Mouse (Mus musculus) bone marrow macrophage, adult 2 months (primary cell): ENCODE results near the gene Them5. TPM values are rescaled to one million over a fixed set of nuclear protein-coding genes. Genes with fewer than 3 reads are reported as not detected.

ENCODE experiments used
- H3K27ac ChIP-seq: 2 replicates; pipeline ENCODE4 v1.5.1; 2012; ENCODE audit warnings: low read depth, low read length; ENCODE audit not compliant: insufficient read depth
- H3K4me1 ChIP-seq: 2 replicates; pipeline ENCODE4 v1.6.1; 2012; ENCODE audit warnings: low read length; ENCODE audit not compliant: control insufficient read depth, insufficient read depth
- H3K4me3 ChIP-seq: 2 replicates; pipeline ENCODE4 v1.5.1; 2012; ENCODE audit warnings: mild to moderate bottlenecking, low read length, moderate library complexity; ENCODE audit not compliant: insufficient read depth
- CTCF ChIP-seq: IDR thresholded peaks from 2 replicates; pipeline ENCODE4 v1.5.1; 2012; ENCODE audit warnings: low read depth, mild to moderate bottlenecking, low read length, moderate library complexity
- POLR2A ChIP-seq: IDR thresholded peaks from 2 replicates; pipeline ENCODE4 v1.6.1; 2012; ENCODE audit warnings: mild to moderate bottlenecking, low read depth, low read length, borderline replicate concordance
- polyA plus RNA-seq: library from polyadenylated mRNA; stranded (reverse); fragments of >200 nt; gene quantifications from 2 replicates; pipeline ENCODE4 v1.2.4, GENCODE M21; 2012; ENCODE audit not compliant: missing spikeins, insufficient read depth, insufficient read length

The Them5 gene
- polyA plus RNA-seq, 1 experiment, result not detected

- H3K4me1 ChIP-seq, result no peaks in the 10 kb centered on the region
- no peak overlapping the region for H3K27ac ChIP-seq
- TF ChIP-seq POLR2A, result no peak
- no peak for TF ChIP-seq CTCF
- no peak overlapping the region for H3K4me3 ChIP-seq
Observed at GRCm38 (mm10) chr3:94344182-94344581, 2.3 kb downstream of the Them5 start.

GRCm38 (mm10) chr3:94344897-94345296 lies 3.0 kb downstream of the Them5 start:
- no peak overlapping the region for H3K27ac ChIP-seq
- TF ChIP-seq CTCF, result no peak
- no peak for TF ChIP-seq POLR2A
- no peaks in the 10 kb centered on the region for H3K4me1 ChIP-seq
- H3K4me3 ChIP-seq, result no peak overlapping the region

- Histone ChIP-seq H3K4me3 (no peak overlapping the region), H3K4me1 (no peaks in the 10 kb centered on the region), H3K27ac (no peak overlapping the region)
- no peak for TF ChIP-seq POLR2A
- TF ChIP-seq CTCF, result no peak
Observed at GRCm38 (mm10) chr3:94348146-94348545, 6.2 kb downstream of the Them5 start.

- Histone ChIP-seq H3K4me3 (no peak overlapping the region), H3K4me1 (no peaks in the 10 kb centered on the region), H3K27ac (no peak overlapping the region)
- TF ChIP-seq POLR2A (no peak), CTCF (no peak)
Observed at GRCm38 (mm10) chr3:94360812-94361211, 18.9 kb downstream of the Them5 start.

- no peak within 1 kb of the TSS for H3K27ac ChIP-seq
- H3K4me1 ChIP-seq, result no peaks in the 10 kb centered on the region
- TF ChIP-seq CTCF, result no peak
- TF ChIP-seq POLR2A, result no peak
- no peak within 1 kb of the TSS for H3K4me3 ChIP-seq
Observed at GRCm38 (mm10) chr3:94362138-94362537, 20.2 kb downstream of the Them5 start, which contains the start of gene C2cd4d. C2cd4d (plus strand) TSS chr3:94362438.

GRCm38 (mm10) chr3:94363291-94364153 lies 21.6 kb downstream of the Them5 start:
- Histone ChIP-seq H3K27ac (no peak overlapping the region), H3K4me1 (no peaks in the 10 kb centered on the region), H3K4me3 (peak overlapping the region; percentile 33)
- no peak for TF ChIP-seq POLR2A
- no peak for TF ChIP-seq CTCF

GRCm38 (mm10) chr3:94364154-94364526 lies 22.2 kb downstream of the Them5 start:
- Histone ChIP-seq H3K4me3 (no peak overlapping the region), H3K27ac (no peak overlapping the region), H3K4me1 (no peaks in the 10 kb centered on the region)
- TF ChIP-seq CTCF (no peak), POLR2A (no peak)

- H3K4me3 ChIP-seq, result no peak overlapping the region
- H3K4me1 ChIP-seq, result no peaks in the 10 kb centered on the region
- TF ChIP-seq POLR2A (no peak), CTCF (peak; percentile 79)
- H3K27ac ChIP-seq, result no peak overlapping the region
Observed at GRCm38 (mm10) chr3:94366761-94367160, 24.9 kb downstream of the Them5 start.

- Histone ChIP-seq H3K4me1 (no peaks in the 10 kb centered on the region), H3K27ac (no peak overlapping the region)
- TF ChIP-seq CTCF (no peak), POLR2A (no peak)
Observed at GRCm38 (mm10) chr3:94367511-94367910, 25.6 kb downstream of the Them5 start.

GRCm38 (mm10) chr3:94368631-94369030 lies 26.7 kb downstream of the Them5 start:
- no peak overlapping the region for H3K4me3 ChIP-seq
- no peak overlapping the region for H3K27ac ChIP-seq

More at GRCm38 (mm10) chr3:94367511-94367910, 25.6 kb downstream of the Them5 start:
- H3K4me3 ChIP-seq, result no peak overlapping the region

GRCm38 (mm10) chr3:94369709-94370108 lies 27.8 kb downstream of the Them5 start:
- Histone ChIP-seq H3K27ac (no peak overlapping the region), H3K4me1 (peaks cover 4% of the 10 kb centered on the region), H3K4me3 (no peak overlapping the region)
- TF ChIP-seq POLR2A (no peak), CTCF (no peak)

More at GRCm38 (mm10) chr3:94368631-94369030, 26.7 kb downstream of the Them5 start:
- H3K4me1 ChIP-seq, result no peaks in the 10 kb centered on the region
- TF ChIP-seq CTCF, result no peak
- TF ChIP-seq POLR2A, result no peak
